Mouse (Mus musculus): ENCODE measurements at regions not wholly inside any gene's neighbourhood (a gene's known extent, or its start where the extent isn't known, plus 50 kb on each side); places are given as distances from the start of the nearest gene placed in this dataset.
"Not testable (repeated sequence)": the region's sequence is repeated elsewhere in the genome, so short reads cannot be mapped to it uniquely, and the experiment has no call there.

- DNase-seq (ENCODE audit: low read depth, low spot score): no peak
Measured at GRCm38 (mm10) chr19:19770990-19771389, 619.8 kb downstream of the Anxa1 start.

GRCm38 (mm10) chr19:19750069-19750599 lies 639.1 kb upstream of the Rorb start:
- not testable (repeated sequence) for DNase-seq (ENCODE audit: low read depth, low spot score)

- DNase-seq (ENCODE audit: low read depth, low spot score): no peak
Measured at GRCm38 (mm10) chr19:19747821-19748488, 637.0 kb upstream of the Rorb start.

GRCm38 (mm10) chr19:19719939-19720338 lies 608.9 kb upstream of the Rorb start:
- peak; percentile 18 for DNase-seq (ENCODE audit: low read depth, low spot score)

All from brain, embryonic 18.5 days (tissue).